Comparison of ENCODE assay signal across 8 mouse cellular contexts in the genomic region with DNA sequence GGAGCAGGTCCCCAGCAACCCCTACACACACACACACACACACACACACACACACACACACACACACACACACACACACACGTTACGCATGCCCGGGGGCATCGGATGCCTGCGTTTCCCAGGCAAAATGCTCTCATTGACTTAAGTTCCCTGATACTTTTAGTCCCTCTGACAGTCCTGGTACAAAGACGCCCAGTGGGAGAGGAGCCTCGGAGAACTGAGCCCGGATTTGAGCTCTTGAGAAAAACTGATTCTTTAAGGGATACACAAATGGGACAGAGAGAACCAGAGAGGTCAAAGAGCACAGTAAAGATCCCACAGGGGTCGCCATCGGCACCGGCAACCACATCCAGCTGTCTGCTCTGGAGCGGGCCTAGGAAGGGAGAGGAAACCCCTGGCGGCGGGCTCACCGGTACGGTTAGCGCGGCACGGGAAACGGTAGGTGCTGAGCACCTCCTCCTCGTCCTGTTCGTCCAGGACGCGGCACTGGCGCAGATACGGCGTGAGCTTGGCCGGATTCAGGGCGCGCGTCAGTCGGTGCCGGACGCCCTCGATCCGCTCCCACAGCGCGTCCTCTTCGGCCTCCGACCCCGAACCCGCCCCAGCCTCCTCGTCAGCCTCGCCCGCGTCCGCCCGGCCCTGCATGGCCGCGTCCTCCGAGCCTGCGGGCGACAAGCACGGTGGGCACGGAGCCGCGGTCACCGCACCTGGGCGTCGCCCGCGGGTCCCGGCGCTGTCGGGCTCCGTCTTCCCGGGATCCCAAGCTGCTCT. TPM values are rescaled to one million over a fixed set of nuclear protein-coding genes. Genes with fewer than 3 reads are reported as not detected.
DNase-seq lines count a peak whose midpoint lies in the region; ATAC-seq and TF ChIP-seq lines count a peak whose summit lies in the region.

No protein-coding gene starts in this region.

- H3K9ac ChIP-seq in forebrain, embryonic 11.5 days (ENCODE audit: low read length): peak overlapping the region; percentile 44
- H3K9ac ChIP-seq in intestine, embryonic 14.5 days (ENCODE audit: low read length): peak overlapping the region; percentile 61
- peak overlapping the region; percentile 70 for H3K9ac ChIP-seq in lung, postnatal 0 days (replicated peaks; ENCODE audit: low read depth)
- peak overlapping the region; percentile 65 for H3K9ac ChIP-seq in stomach, embryonic 14.5 days (replicated peaks; ENCODE audit: low read depth, low read length)

- TF ChIP-seq CTCF in lung, postnatal 0 days (IDR thresholded peaks at IDR 0.05): peak; percentile 22

- H3K9me3 ChIP-seq in forebrain, embryonic 11.5 days (ENCODE audit: control insufficient read depth, low read length): no peaks in the 10 kb centered on the region
- no peaks in the 10 kb centered on the region for H3K9me3 ChIP-seq in intestine, embryonic 14.5 days (ENCODE audit: control insufficient read depth, low read length)
- no peaks in the 10 kb centered on the region for H3K9me3 ChIP-seq in lung, postnatal 0 days (ENCODE audit: low read length)
- H3K9me3 ChIP-seq in stomach, embryonic 14.5 days (ENCODE audit: control insufficient read depth, low read depth, low read length): no peaks in the 10 kb centered on the region

- 3% methylated on average over 59 of the region's 67 CpGs for WGBS in forebrain, embryonic 11.5 days
- WGBS in intestine, embryonic 14.5 days: 4% methylated on average over 67 of the region's 67 CpGs
- 3% methylated on average over 62 of the region's 67 CpGs for WGBS in lung, postnatal 0 days
- WGBS in stomach, embryonic 14.5 days: 4% methylated on average over 67 of the region's 67 CpGs

- no peak for TF ChIP-seq EP300 in lung, postnatal 0 days (IDR thresholded peaks at IDR 0.05)

- H3K36me3 ChIP-seq in forebrain, embryonic 11.5 days (ENCODE audit: control insufficient read depth, insufficient read depth, low read length): no peaks in the 10 kb centered on the region
- H3K36me3 ChIP-seq in intestine, embryonic 14.5 days (ENCODE audit: control insufficient read depth, insufficient read depth, low read length): no peaks in the 10 kb centered on the region
- H3K36me3 ChIP-seq in lung, postnatal 0 days (ENCODE audit: insufficient read depth, low read length): 0 out of 2 replicates have a peak, but pooled peaks cover 4% of the 10 kb centered on the region
- no peaks in the 10 kb centered on the region for H3K36me3 ChIP-seq in stomach, embryonic 14.5 days (ENCODE audit: control insufficient read depth, insufficient read depth, low read length)

- peaks cover 26% of the 10 kb centered on the region for H3K27me3 ChIP-seq in forebrain, embryonic 11.5 days (ENCODE audit: control insufficient read depth, insufficient read depth, low read length)
- peaks cover 13% of the 10 kb centered on the region for H3K27me3 ChIP-seq in intestine, embryonic 14.5 days (replicated peaks; ENCODE audit: control insufficient read depth, insufficient read depth, low read length)
- no peaks in the 10 kb centered on the region for H3K27me3 ChIP-seq in lung, postnatal 0 days (replicated peaks; ENCODE audit: insufficient read depth, low read length)
- no peaks in the 10 kb centered on the region for H3K27me3 ChIP-seq in stomach, embryonic 14.5 days (ENCODE audit: control insufficient read depth, insufficient read depth, low read length)

- DNase-seq in kidney, adult 18-20 months: peak; percentile 60
- no peak for DNase-seq in kidney, adult 11 months
- peak; percentile 72 for DNase-seq in forebrain, embryonic 11.5 days (ENCODE audit: low spot score)
- no peak for DNase-seq in intestine, embryonic 14.5 days (ENCODE audit: low spot score)
- DNase-seq in lung, postnatal 0 days (ENCODE audit: low spot score): peak; percentile 33
- DNase-seq in spleen, postnatal 36 days (ENCODE audit: low spot score in 2 of 2): no peak

- H3K27ac ChIP-seq in forebrain, embryonic 11.5 days (ENCODE audit: low read depth, low read length): no peak overlapping the region
- peak overlapping the region; percentile 54 for H3K27ac ChIP-seq in intestine, embryonic 14.5 days (ENCODE audit: low read depth)
- H3K27ac ChIP-seq in lung, postnatal 0 days (ENCODE audit: low read length): peak overlapping the region; percentile 90
- peak overlapping the region; percentile 36; the same call in 1 of the 2 replicates for H3K27ac ChIP-seq in stomach, embryonic 14.5 days (ENCODE audit: low read length)

- peaks cover 12% of the 10 kb centered on the region for H3K4me1 ChIP-seq in forebrain, embryonic 11.5 days (replicated peaks; ENCODE audit: control insufficient read depth, insufficient read depth, low read length)
- peaks cover 16% of the 10 kb centered on the region for H3K4me1 ChIP-seq in intestine, embryonic 14.5 days (replicated peaks; ENCODE audit: control insufficient read depth, insufficient read depth, low read length)
- H3K4me1 ChIP-seq in lung, postnatal 0 days (ENCODE audit: insufficient read depth, low read depth, low read length): peaks cover 11% of the 10 kb centered on the region
- peaks cover 10% of the 10 kb centered on the region; the same call in 1 of the 2 replicates for H3K4me1 ChIP-seq in stomach, embryonic 14.5 days (ENCODE audit: control insufficient read depth, insufficient read depth, low read length)

- no peak for ATAC-seq in forebrain, embryonic 11.5 days (replicated peaks; ENCODE audit: low FRiP score)
- ATAC-seq in intestine, embryonic 14.5 days (replicated peaks; ENCODE audit: low FRiP score, low TSS enrichment, low read depth): 0 out of 2 replicates have a peak, but pooled peaks have one; percentile 5
- ATAC-seq in lung, postnatal 0 days: peak; percentile 29
- ATAC-seq in stomach, embryonic 14.5 days (ENCODE audit: insufficient number of reproducible peaks, insufficient read depth, low FRiP score, low read depth): no peak
- no peak for ATAC-seq in monocyte, adult 5-6 weeks (replicated peaks; ENCODE audit: insufficient number of reproducible peaks, low FRiP score, low TSS enrichment, poor library complexity, severe bottlenecking)

- peak overlapping the region; percentile 43 for H3K4me3 ChIP-seq in forebrain, embryonic 11.5 days (ENCODE audit: low read depth, low read length)
- peak overlapping the region; percentile 57 for H3K4me3 ChIP-seq in intestine, embryonic 14.5 days (ENCODE audit: low read depth, low read length)
- H3K4me3 ChIP-seq in lung, postnatal 0 days (ENCODE audit: low read depth, low read length): peak overlapping the region; percentile 73
- H3K4me3 ChIP-seq in stomach, embryonic 14.5 days (ENCODE audit: low read depth, low read length): peak overlapping the region; percentile 65

- peak overlapping the region; percentile 78 for H3K4me2 ChIP-seq in forebrain, embryonic 11.5 days (ENCODE audit: low read depth, low read length, severe bottlenecking)
- H3K4me2 ChIP-seq in intestine, embryonic 14.5 days (ENCODE audit: low read length): peak overlapping the region; percentile 96
- H3K4me2 ChIP-seq in lung, postnatal 0 days (replicated peaks; ENCODE audit: low read depth, low read length): peak overlapping the region; percentile 92
- peak overlapping the region; percentile 95 for H3K4me2 ChIP-seq in stomach, embryonic 14.5 days (replicated peaks; ENCODE audit: low read depth, low read length)

RNA-seq across cellular contexts. Expression of a gene that starts 0.7 kb away (rescaled TPM):
- 2.3 and 2.7 TPM in 2 replicates for polyA plus RNA-seq in forebrain, embryonic 11.5 days (2014; fragmentation: Nextera tagmentation; extraction: Ambion mirVana)
- 7.3 and 8.6 TPM in 2 replicates for polyA plus RNA-seq in intestine, embryonic 14.5 days (2014; fragmentation: Nextera tagmentation; extraction: Ambion mirVana)
- polyA plus RNA-seq in lung, postnatal 0 days (2015; fragmentation: Nextera tagmentation; extraction: Ambion mirVana): 7.5 and 8.3 TPM in 2 replicates
- 6.5 and 7.6 TPM in 2 replicates for polyA plus RNA-seq in stomach, embryonic 14.5 days (2014; fragmentation: Nextera tagmentation; extraction: Ambion mirVana)
- total RNA-seq in monocyte, adult 5-6 weeks (2017): 0.21 to 3.7 TPM (median 2.1 TPM) in 3 replicates

RNA-seq across cellular contexts. Expression of a gene that starts 28.9 kb away (rescaled TPM):
- polyA plus RNA-seq in forebrain, embryonic 11.5 days (2014; fragmentation: Nextera tagmentation; extraction: Ambion mirVana): 108 and 113 TPM in 2 replicates
- polyA plus RNA-seq in intestine, embryonic 14.5 days (2014; fragmentation: Nextera tagmentation; extraction: Ambion mirVana): 18.4 and 19.1 TPM in 2 replicates
- polyA plus RNA-seq in lung, postnatal 0 days (2015; fragmentation: Nextera tagmentation; extraction: Ambion mirVana): 47.8 and 52.9 TPM in 2 replicates
- polyA plus RNA-seq in stomach, embryonic 14.5 days (2014; fragmentation: Nextera tagmentation; extraction: Ambion mirVana): 15.7 and 16.9 TPM in 2 replicates
- total RNA-seq in monocyte, adult 5-6 weeks (2017): 19.9 to 42.9 TPM (median 22.6 TPM) in 3 replicates

RNA-seq across cellular contexts. Expression of a gene that starts 40.3 kb away (rescaled TPM):
- polyA plus RNA-seq in forebrain, embryonic 11.5 days (2014; fragmentation: Nextera tagmentation; extraction: Ambion mirVana): 9.6 and 10.4 TPM in 2 replicates
- 44.9 and 45.7 TPM in 2 replicates for polyA plus RNA-seq in intestine, embryonic 14.5 days (2014; fragmentation: Nextera tagmentation; extraction: Ambion mirVana)
- polyA plus RNA-seq in lung, postnatal 0 days (2015; fragmentation: Nextera tagmentation; extraction: Ambion mirVana): 107 and 109 TPM in 2 replicates
- polyA plus RNA-seq in stomach, embryonic 14.5 days (2014; fragmentation: Nextera tagmentation; extraction: Ambion mirVana): 40.7 and 41.7 TPM in 2 replicates
- total RNA-seq in monocyte, adult 5-6 weeks (2017): 0.29 to 1.2 TPM (median 0.75 TPM) in 3 replicates

RNA-seq across cellular contexts. Expression of a gene that starts 53.2 kb away (rescaled TPM):
- not detected in 2 replicates for polyA plus RNA-seq in forebrain, embryonic 11.5 days (2014; fragmentation: Nextera tagmentation; extraction: Ambion mirVana)
- 776 and 848 TPM in 2 replicates for polyA plus RNA-seq in intestine, embryonic 14.5 days (2014; fragmentation: Nextera tagmentation; extraction: Ambion mirVana)
- polyA plus RNA-seq in lung, postnatal 0 days (2015; fragmentation: Nextera tagmentation; extraction: Ambion mirVana): 1.6 and 2.4 TPM in 2 replicates
- 30.0 and 39.7 TPM in 2 replicates for polyA plus RNA-seq in stomach, embryonic 14.5 days (2014; fragmentation: Nextera tagmentation; extraction: Ambion mirVana)
- total RNA-seq in monocyte, adult 5-6 weeks (2017): not detected in 3 replicates

Comparison
In these comparisons a context has a peak if more than half of its experiments do, and no peak if none do; other contexts are left out.
1. DNase-seq: peak in kidney, adult 18-20 months (single experiment), forebrain, embryonic 11.5 days (single experiment) and lung, postnatal 0 days (single experiment); none in kidney, adult 11 months (single experiment), intestine, embryonic 14.5 days (single experiment) and spleen, postnatal 36 days (0 of 2).
2. ATAC-seq: peak in intestine, embryonic 14.5 days (single experiment) and lung, postnatal 0 days (single experiment); none in forebrain, embryonic 11.5 days (single experiment), stomach, embryonic 14.5 days (single experiment) and monocyte, adult 5-6 weeks (single experiment).
3. Peak in every context shown above with its lines, with median percentiles within 50 percentile points of each other: H3K4me2 ChIP-seq, H3K4me3 ChIP-seq and H3K9ac ChIP-seq.